Mouse (Mus musculus) liver, postnatal 0 days (tissue): ENCODE measurements around the gene Cadm3.

ENCODE experiments used
- CTCF ChIP-seq: sonication (generic); IDR thresholded peaks from 2 replicates; pipeline ENCODE4 v1.5.1; 2016; ENCODE audit warnings: antibody characterized with exemption, low read depth
- EP300 ChIP-seq: IDR thresholded peaks from 2 replicates; pipeline ENCODE4 v1.6.1; 2016; ENCODE audit warnings: antibody characterized with exemption, low read depth, mild to moderate bottlenecking

DNA sequence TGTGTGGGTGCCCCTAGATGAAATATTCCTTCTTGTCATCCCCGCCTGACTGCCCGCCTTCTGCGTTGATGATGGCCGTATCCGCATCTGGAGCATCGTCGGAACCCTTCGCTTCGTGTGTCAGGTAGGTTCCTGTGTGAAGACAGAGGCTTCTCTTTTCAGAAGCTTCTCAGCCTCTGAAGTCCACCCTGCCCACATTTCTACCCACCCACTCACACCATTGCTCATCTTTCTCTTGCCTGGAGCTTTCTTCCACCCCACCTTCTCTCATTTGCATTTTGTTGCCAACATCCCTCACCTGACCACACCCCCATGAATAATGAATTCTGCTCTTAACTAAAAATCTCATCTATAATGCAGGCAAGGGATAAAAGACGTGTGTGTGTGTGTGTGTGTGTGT lies 30.5 kb downstream of the Cadm3 start:
- TF ChIP-seq CTCF (no peak), EP300 (no peak)
